Mouse (Mus musculus): Measurements from ENCODE around the gene Kazald1.

DNA sequence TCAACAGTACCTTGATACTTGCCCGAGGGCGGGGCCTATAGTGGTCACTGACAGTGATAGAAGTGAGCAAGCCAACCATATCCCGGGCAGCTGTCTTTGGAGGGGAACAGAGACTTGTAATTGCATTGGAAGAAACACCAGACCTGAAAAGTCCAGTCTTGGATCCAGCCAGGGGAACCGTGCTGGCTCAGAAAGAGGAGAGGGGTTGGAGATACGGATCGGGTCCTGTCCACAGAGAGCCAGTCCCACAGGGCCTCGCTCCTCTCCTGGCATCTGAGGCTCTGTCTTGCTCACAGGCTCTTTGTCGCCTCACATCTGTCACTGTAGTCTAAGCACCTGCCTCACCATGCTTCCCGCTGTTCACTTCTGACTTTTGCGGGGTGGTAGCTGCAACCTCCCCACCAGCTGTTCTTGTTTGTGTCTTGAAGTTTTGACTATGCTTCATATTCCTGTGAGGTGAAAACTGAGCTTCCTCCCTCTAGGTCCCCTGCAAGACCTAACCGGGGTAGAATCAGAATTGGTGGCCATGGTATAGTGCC is 30.6 kb upstream of the Kazald1 start:
- no peak for TF ChIP-seq CTCF (IDR thresholded peaks at IDR 0.05; ENCODE audit: control insufficient read depth, insufficient read depth, insufficient replicate concordance, low read depth, low read length)
- no peak for TF ChIP-seq POLR2A (IDR thresholded peaks at IDR 0.05; ENCODE audit: control insufficient read depth, low read depth, low read length)

Data from testis, adult 2 months (tissue).